Mouse (Mus musculus): ENCODE results near the gene Hipk1.
"Not testable (repeated sequence)": the region's sequence is repeated elsewhere in the genome, so short reads cannot be mapped to it uniquely, and the experiment has no call there.

Hipk1 gene

DNA sequence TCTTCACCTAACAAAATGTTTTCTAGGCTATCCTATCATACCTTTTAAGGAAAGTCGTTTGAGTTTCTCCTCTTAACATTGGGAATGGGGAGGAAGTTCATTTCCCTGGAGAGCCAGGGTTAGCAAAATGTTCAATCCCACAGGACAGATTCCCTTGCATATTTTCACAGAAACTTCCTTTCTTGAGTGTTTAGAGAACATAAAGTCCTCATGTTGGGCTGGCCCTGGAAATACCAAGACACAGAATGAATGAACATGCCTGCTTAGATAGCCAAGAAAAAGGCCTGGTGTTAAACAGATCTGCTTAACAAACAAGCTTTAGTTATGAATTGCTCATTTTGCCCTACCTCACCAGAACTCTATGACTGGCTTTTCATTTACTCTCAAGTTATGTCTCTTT, 1.2 kb upstream of the Hipk1 start:
- DNase-seq (ENCODE audit: low spot score in 2 of 2) = no peak

DNA sequence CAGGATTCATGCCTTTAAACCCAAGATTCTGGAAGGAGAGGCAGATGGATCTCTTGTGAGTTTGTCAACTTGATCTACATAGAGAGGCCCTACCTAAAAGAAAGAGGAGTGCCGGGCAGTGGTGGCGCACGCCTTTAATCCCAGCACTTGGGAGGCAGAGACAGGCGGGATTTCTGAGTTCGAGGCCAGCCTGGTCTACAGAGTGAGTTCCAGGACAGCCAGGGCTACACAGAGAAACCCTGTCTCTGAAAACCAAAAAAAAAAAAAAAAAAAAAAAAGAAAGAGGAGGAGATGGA, 696 bp upstream of the Hipk1 start:
- not testable (repeated sequence) for DNase-seq (ENCODE audit: low spot score in 2 of 2)

DNA sequence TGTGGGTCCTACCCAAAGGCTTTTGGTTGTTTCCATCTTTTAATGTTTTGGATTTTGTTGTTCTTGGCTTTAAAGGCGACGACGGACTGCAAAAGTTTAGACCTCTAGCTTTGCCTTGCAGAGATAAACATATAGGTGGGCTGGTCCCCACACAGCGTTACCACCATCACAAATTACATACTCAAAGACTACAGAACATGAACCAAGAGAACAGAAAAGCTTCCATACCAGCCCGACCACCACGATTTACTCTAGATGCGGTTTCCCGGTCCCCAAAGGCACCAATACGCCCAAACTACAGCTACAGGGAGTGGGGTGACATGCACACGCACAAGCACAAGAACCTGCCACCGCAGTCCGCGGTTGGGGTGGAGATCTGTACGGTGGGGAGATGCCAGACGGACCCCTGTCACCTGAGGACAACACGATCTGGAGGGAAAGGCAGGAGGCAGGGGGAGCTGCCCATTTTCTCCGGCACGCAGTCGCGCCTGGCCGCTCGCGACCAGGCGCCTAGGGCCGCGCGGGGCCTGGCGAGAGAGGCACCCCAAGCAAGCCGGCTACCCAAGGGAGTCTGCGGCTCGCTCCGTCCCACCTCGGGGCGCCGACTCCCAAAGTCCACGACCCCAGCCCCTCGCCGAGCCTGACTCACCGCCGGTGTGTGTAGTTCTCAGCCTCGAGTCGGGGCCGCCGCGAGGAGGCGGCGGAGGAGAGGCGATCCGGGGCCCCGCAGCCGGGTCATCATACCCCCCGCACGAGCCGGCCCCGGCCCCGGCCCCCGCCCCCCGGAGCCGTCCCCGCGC, 817 bp downstream of the Hipk1 start:
- DNase-seq (ENCODE audit: low spot score in 2 of 2) = peak; percentile 30 to 38

DNA sequence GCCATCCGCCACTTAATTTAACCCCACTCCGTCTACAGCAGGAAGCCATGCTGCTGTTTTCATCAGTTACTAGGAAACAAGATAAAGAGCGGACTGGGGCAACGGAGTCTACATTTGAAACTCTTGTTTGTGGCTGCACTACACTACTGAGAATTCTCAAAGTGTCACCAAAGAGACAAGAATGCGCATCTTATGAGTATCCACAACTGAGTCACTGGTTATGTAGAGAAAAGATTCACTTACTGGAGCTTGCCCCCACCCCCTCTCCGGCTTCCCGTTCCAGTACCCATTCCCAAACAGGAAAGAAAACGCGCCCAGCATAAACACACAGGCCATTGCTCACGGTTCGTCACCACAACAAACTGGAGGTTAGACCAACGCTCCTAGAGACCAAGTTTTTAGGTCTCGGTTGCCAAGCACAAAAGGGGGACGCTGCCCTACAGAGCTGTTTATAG, 1.4 kb downstream of the Hipk1 start:
- DNase-seq (ENCODE audit: low spot score in 2 of 2) = peak; percentile 32 to 40

DNA sequence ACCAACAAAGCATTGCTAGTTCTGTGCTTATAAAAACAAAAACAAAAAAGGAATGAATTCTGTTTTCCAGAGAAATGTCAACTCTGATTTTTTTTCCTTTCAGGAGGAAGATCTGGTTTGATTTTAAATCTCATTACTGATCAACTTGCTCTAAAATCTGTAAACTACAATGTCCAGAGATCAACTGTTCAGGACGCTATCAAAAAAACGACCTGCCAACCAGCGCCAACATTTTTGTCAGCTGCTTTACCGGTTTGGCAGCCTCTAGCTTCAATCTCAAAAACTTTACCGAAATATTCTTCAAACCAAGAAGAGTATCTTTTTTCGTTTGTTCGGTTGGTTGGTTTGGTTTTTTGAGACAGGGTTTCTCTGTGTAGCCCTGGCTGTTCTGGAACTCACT, 2.3 kb downstream of the Hipk1 start:
- DNase-seq (ENCODE audit: low spot score in 2 of 2) = no peak

DNA sequence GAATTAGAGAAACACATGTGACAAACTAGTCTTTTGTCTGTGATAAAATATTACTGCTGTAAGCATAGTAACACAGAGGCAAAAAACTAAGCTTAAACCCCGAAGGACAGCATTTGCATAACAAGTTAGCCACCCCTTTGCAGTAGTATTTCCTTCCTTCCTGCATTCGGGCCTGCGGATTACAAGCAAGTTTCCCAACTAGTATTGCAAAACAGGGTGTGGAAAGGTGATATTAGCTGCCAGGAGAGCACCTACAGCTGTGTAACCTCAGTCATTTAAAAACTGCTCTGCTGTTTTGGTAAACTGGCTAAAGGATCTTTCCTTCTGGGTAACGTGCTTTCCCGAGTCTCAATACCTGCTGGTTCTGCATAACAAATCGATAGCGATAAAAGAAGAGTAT, 4.1 kb downstream of the Hipk1 start:
- peak in 1 of 2 experiments; percentile 38 for DNase-seq (ENCODE audit: low spot score in 2 of 2)

DNA sequence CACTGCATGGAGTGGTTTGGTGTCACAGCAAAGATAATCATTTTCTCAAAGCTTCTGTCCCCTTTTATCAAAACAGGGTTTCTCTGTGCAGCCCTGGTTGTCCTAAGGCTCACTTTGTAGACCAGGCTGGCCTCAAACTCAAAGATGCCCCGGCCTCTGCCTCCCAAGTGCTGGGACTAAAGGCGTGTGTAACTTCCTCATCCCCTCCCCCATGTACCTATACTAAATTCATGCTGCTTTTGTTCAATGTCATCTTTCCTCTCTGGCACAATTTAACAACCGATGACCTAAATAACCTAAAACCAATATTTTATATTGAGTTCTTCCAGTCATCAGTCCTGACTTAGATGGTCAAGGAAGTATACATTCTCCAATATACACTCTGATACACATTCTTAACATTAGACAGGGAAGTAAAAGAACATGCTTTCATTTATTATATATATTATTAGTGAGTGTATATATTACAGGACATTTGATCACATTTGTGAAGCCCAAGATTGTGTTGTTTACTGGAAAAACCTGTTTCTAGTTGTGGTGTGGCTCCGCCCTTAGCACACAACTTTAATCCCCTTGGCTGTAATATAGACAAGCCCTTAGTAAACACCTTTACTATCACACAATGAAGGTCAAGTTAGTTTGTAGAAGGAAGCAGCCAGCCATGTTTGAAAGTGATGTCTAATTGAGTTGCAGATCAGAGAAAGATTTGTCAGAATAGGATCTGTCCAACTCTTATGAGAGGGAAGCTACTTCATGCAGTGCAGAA, 8.3 kb downstream of the Hipk1 start:
- no peak for DNase-seq (ENCODE audit: low spot score in 2 of 2)

DNA sequence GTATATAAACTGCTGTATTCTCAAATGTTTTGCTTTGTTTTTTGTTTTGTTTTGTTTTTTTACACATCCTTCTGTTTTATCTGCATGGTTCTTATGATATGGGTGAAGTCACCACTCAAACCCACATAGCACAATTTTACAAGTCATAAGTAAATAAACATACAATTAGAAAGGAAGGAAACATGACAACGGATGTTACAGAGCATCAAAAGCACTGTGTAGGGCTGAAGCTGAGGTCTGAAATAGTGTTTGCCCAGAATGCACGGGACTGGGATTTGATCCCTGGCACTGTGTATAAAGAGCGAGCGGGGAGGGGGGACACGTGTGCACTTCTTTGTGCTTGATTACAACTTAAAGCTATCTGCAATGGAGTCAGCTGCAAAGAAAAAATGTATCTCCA, 10.6 kb downstream of the Hipk1 start:
- no peak for DNase-seq (ENCODE audit: low spot score in 2 of 2)

DNA sequence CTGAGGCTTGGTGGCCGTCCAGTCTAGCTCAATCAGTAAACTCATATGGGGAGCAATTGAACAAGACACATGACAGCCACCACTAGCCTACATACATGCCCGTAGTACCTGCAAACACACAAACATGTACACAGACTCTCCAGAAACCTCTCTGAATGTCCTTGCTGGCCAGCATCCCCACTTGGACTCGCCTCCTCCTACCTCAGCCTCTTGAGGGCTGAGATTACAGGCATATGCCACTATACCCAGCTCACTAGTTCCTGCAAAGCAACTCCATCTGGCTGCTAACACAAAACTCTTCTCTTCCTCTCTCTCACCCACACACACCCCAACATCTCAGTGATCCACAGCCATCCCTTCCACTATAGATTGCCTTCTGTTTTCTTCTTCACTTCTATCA, 11.1 kb downstream of the Hipk1 start:
- no peak for DNase-seq (ENCODE audit: low spot score in 2 of 2)

DNA sequence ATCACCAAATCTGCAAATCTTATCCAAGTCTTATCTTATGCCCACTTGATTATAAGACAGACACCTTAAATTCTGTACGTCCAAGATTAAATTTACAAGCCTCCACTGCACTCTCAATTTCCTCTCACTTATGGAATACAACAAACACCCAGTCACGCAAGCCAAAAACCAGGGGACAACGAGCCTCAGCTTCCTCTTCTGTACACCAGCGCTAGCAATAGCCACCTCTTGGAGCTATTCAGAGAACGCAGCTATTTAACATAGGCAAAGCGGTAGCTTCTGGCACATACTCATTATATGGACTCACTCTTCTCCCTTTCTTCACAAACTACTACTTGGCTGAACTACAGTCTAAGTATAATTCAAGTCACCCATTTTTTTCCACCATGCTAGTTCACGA, 12.2 kb downstream of the Hipk1 start:
- no peak for DNase-seq (ENCODE audit: low spot score in 2 of 2)

DNA sequence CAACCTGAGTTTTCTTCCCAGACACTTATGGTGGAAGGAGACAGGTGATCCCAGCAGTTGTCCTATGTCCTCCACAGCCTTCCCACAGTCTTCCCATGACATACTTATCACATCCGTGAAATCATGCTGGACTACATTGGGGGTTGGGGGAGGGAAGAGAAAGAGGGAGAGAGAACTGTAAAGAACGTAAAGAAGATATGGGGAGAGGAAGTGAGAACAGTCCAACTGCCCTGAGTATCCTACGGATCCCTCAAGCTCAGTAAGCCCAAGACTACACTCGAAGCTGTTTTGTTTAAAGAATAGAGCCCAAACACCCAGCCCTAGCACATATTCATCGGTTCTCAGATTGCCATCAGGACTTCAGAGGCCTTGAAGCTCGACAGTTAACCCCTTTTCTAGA, 12.7 kb downstream of the Hipk1 start:
- no peak for DNase-seq (ENCODE audit: low spot score in 2 of 2)

DNA sequence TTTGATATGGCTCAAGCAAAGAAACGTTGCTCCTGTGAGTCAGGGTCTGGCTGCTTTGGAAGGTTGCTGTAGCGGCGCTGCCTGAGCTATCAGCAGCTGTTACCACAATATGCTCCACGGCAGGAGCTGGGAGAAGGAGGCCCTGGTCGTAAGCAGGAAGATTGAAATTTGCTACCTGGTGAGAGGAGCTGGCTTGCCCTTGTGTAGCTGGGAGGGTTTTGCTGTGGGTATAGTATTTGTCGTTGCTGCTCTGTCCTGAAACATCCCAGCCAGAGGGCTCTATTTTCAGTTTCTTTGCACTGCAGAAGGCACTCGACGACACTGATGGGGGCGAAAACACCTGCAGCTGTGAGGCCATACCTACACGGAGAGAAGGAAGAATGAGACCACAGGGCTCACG, 13.4 kb downstream of the Hipk1 start:
- DNase-seq (ENCODE audit: low spot score in 2 of 2) = no peak

DNA sequence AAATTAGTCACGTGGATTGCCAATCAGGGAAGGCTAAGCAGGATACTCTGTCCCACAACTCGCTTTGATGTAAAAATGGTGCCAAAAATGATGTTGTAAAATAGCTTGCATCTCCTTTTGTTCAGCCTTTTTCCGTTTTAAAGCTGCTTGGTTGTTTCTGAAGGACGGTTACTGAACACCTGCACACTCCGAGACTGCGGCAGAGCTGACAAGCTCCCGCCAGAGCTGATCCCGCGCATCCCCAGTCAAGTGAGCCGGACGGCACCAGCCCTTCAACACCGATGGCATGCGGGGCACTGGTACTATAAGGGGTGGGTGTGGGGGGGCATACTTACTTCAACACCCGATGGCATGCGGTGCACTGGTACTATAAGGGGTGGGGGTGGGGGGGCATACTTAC, 17.4 kb downstream of the Hipk1 start:
- DNase-seq (ENCODE audit: low spot score in 2 of 2) = no peak

DNA sequence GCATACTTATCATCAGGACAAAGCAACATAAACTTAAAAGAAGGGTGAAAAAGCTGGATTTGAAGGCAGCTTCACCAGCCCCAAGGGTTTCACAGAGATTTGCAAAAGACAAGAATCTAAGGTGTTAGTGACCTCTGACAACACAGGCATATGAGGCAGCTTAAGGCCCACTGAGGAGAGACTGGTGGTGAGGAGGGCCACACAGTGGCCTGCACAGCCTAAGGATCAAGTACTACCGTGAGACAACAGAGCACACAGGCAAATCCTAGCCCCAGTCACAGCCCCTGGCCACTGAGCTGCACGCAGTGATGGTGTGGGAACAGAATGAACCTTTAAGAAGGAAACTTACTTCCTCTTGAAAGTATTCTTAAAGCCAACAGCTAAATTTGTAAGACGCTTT, 17.9 kb downstream of the Hipk1 start:
- no peak for DNase-seq (ENCODE audit: low spot score in 2 of 2)

DNA sequence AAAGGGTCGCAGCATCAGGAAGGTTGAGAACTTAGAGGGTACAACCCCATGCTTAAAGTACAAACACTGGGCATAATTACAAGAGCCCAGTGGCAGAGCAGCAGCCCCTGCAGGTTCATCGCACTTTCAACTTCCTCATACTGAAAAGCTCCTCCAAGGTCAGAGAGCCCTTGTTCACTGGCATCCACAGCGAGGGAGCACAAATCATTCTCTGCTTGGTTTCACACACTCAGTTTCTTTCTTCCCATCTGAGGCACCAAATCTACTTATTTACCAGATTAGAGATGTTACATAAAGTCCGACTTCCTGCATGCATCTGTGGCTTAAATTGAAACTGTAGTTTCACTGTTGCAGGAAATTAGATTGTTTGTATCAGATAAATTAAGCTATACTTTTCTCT, 18.5 kb downstream of the Hipk1 start:
- no peak for DNase-seq (ENCODE audit: low spot score in 2 of 2)

DNA sequence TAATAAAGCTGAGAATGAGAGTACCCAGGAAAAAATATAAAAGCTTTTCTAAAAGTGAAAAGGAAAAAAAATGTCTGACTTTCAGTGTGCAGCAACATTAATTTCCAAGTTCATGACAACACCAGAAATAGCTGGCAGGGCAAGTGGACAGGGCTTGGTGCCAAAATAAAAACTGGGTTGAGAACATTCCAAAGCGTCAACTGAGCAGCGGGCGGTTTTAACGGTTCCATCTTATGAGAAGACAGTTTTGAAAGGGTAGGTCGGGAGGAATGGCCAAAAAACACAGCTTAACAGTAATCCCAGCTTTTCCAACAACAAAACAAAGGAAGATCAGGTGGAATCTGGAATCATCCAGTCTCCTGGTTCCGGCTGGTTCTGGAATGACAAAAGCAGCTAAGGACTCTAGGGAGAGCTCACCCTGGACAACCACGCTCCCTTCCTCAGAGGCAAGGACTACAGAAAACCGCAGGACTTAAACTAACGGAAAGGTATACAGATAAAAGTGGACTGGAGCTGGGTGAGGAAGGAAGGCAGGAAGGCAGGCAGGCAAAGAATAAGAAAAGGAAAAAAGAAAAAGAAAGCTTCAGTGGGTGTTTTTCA, 19.7 kb downstream of the Hipk1 start:
- DNase-seq (ENCODE audit: low spot score in 2 of 2) = peak; percentile 70 to 83

DNA sequence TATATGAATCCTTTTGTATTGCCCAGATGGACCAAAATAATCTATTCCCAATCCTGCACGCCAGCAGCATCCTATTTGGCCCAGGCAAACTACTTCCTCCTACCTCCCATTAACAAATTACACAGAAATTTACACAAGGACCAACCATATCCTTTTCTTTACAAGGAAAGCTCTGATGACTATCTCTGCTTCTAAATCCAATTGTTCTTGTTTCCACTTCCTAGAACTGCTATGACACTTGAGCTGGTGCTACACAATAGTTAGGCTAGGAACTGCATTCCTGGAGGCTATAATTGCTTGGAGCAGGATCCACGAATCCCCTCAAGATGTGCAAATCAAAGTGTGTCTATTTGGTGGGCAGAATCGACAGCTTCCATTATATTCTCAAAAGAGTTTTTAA, 24.6 kb downstream of the Hipk1 start:
- no peak for DNase-seq (ENCODE audit: low spot score in 2 of 2)

DNA sequence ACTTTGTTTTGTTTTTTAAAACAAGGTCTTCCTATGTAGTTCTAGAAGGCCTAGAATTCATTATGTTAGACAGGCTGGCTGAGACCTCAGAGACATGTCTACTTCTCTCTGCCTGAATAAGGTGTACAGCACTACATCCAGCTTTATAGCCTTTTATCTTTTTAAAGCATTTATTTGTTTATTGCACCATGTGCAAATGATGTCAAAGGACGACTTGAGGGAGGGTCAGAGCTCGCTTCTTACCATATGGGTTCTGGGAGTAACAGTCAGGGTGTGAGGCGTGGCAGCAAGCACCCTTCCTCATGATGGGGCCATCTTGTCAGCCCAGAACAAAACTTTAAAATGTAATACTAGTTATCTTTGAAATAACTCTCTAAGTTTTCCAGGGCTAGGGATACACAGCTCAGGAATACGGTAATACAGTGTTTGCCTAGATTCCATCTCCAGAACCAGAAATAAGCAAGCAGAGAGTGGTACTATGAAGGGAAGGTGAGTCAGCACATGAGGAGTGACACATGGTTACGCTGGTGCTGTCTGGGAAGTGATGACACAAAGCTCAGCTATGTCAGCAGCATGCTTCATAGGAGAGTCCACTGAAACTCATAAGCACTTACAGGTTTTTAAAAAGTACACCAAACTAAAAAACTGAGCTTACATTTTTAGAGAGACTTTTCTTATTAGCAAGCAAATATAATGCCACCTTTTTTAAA, 31.9 kb downstream of the Hipk1 start:
- DNase-seq (ENCODE audit: low spot score in 2 of 2) = no peak

DNA sequence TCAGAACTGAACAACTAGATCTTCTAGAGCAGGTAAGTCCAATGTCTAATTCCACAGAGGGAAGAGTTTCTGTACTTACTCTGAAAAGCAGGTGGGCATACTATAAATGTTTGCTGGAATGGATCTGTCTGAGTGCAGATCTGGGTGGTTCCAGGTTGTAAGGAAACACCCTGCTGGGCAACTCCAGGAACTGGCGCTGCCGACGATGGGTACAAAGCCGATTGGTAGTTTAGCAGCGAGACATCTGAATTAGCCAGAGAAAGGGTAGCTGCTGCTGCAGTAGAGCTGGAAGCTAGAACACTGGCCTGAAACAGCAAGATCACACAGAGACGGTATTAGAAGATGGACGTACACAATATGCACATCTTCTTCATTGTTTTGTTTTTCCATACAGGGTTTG, 32.9 kb downstream of the Hipk1 start:
- DNase-seq (ENCODE audit: low spot score in 2 of 2) = no peak

DNA sequence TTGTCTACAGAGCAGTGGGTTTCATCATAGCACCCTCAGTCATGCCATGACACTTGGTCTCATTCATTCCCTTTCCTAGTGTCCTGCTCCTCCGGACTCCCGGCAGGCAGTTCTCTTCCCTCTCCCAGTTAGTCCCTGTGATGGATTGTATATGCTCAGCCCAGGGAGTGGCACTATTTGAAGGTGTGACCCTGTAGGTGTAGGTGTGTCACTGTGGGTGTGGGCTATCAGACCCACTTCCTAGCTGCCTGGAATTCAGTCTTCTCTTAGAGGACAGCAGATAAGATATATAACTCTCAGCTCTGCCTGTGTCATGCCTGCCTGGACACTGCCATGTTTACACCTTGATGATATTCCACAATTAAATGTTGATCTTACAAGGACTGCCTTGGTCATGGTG, 34.4 kb downstream of the Hipk1 start:
- DNase-seq (ENCODE audit: low spot score in 2 of 2) = no peak

DNA sequence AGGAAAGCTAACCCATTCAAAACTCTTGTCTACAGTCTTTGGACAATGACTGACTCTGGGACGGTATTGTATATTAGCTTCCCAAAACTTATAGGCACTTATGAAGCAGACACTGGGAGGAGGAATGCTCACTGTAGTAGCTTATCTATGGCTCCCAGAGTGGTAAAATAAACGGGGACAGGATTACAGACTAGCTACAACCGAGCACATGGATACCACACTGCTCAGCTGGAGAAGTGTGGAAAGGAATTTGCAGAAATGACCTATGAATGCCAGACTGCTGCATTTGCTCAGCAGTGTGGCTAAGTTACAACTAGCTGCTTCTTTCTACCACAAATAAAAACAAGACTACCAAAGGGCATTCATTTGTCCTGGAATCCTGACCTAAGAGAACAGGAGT, 36.0 kb downstream of the Hipk1 start:
- DNase-seq (ENCODE audit: low spot score in 2 of 2) = no peak

DNA sequence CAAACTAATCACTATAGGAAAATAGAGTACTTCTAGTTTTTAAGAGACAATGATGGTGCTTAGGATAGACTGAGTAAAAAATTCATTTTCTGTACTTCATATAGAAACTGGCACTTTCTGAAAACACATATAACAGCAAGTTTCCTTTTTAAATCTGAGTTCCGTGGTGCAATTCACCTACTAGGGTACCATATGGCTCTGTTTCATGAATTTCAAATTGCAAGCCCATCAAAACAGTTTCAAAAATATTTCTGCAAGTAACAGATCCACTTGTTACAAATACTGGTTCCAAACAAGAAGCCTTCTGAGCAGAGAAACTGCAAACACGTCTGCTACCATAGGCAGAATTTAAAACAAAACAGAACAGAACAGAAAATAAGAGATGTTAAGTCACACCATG, 39.8 kb downstream of the Hipk1 start:
- no peak for DNase-seq (ENCODE audit: low spot score in 2 of 2)

All from urinary bladder, postnatal 36 days (tissue).